Mouse (Mus musculus): ENCODE results near the gene Hap1. TPM values are rescaled to one million over a fixed set of nuclear protein-coding genes. Genes with fewer than 3 reads are reported as not detected.
A peak's percentile ranks its signal among the peaks of the same experiment; 100 is the strongest.

Gene Hap1
- polyA plus RNA-seq, 2 experiments, result 1.6 to 4.4 TPM

DNA sequence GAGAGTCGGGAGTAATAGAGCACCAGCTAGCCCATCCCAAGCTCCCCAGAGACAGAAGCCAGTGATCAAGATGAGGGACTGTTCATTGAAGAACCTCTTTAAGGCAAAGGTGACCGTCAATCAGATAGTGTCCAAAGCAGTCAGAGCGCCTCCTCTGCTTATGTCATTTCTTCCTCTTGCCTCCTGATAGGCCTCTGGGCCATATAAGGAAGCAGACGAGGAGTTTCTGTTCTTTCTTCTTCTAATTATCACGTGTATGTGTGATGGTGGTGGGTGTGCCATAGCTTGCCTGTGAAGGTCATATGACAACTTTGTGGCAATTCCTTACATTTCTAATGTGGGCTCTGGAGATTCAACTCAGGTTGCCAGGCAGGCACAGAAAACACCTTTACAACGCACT, 44.9 kb upstream of the Hap1 start:
- 66% methylated on average over 6 of the region's 6 CpGs for WGBS
- no peak for ATAC-seq (ENCODE audit: low FRiP score, low read depth)

DNA sequence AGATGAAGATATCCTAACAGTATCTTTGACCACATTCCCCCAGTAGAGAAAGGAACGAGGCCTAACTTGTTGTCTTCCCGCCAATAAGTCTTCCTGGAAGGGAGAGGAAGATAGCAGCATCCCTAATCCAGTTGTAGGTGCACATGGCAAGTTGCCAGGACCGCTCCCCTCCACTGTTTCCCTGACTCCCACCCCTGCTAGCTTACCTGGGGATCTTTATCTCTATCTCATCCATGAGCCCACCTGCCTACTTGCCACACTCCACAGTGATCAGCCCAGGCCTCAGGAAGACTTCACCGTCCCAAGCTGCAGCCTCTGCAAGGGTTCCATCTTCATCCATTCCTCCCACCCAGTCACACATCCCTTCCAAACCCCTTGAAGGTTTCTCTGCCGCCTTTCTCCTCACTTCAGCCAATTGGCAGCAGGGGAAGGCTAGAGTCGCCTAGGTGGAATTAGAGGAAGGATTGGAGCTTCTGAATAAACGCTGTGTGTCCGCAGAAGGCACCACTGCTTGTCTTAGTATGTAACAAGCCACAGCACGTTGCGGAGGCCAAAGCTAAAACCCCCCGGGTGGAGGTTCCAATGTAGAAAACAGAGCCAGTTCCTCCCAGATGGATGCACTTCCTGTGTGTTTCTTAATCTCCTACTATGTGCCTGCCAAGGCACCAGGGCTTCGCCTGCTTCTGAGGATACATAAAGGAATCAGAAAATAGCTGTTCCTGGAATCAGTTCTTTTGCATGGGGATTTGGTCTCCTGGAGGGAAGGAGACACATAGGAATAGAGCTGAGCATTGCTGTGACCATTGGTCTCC, 44.0 kb upstream of the Hap1 start:
- WGBS, result 69% methylated on average over 12 of the region's 12 CpGs
- no peak for TF ChIP-seq POLR2A (IDR thresholded peaks at IDR 0.05; ENCODE audit: borderline replicate concordance, extremely low read depth, insufficient read depth, insufficient read length)
- no peak for DNase-seq (ENCODE audit: low spot score)
- H3K9ac ChIP-seq (ENCODE audit: low read depth, low read length, severe bottlenecking), result no peak overlapping the region
- H3K27me3 ChIP-seq (ENCODE audit: control insufficient read depth, insufficient read depth, low read length), result no peaks in the 10 kb centered on the region
- H3K36me3 ChIP-seq (ENCODE audit: control insufficient read depth, insufficient read depth, low read length), result no peaks in the 10 kb centered on the region
- ATAC-seq (ENCODE audit: low FRiP score, low read depth), result no peak
- H3K4me2 ChIP-seq (replicated peaks; ENCODE audit: low read depth, low read length, severe bottlenecking), result no peak overlapping the region
- no peak overlapping the region for H3K4me3 ChIP-seq (replicated peaks; ENCODE audit: low read length)
- H3K4me1 ChIP-seq (ENCODE audit: control insufficient read depth, insufficient read depth, low read length), result peaks cover 19% of the 10 kb centered on the region
- no peaks in the 10 kb centered on the region for H3K9me3 ChIP-seq (ENCODE audit: control insufficient read depth, low read length)
- H3K27ac ChIP-seq (replicated peaks; ENCODE audit: low read depth, low read length), result no peak overlapping the region

More for the DNA sequence above, 44.9 kb upstream of the Hap1 start:
- H3K27ac ChIP-seq (replicated peaks; ENCODE audit: low read depth, low read length), result no peak overlapping the region
- no peak overlapping the region for H3K4me3 ChIP-seq (replicated peaks; ENCODE audit: low read length)
- H3K4me1 ChIP-seq (ENCODE audit: control insufficient read depth, insufficient read depth, low read length), result peaks cover 11% of the 10 kb centered on the region
- no peaks in the 10 kb centered on the region for H3K36me3 ChIP-seq (ENCODE audit: control insufficient read depth, insufficient read depth, low read length)
- no peak overlapping the region for H3K4me2 ChIP-seq (replicated peaks; ENCODE audit: low read depth, low read length, severe bottlenecking)
- no peak for TF ChIP-seq POLR2A (IDR thresholded peaks at IDR 0.05; ENCODE audit: borderline replicate concordance, extremely low read depth, insufficient read depth, insufficient read length)
- H3K9me3 ChIP-seq (ENCODE audit: control insufficient read depth, low read length), result no peaks in the 10 kb centered on the region
- no peak overlapping the region for H3K9ac ChIP-seq (ENCODE audit: low read depth, low read length, severe bottlenecking)
- no peak for DNase-seq (ENCODE audit: low spot score)
- no peaks in the 10 kb centered on the region for H3K27me3 ChIP-seq (ENCODE audit: control insufficient read depth, insufficient read depth, low read length)

DNA sequence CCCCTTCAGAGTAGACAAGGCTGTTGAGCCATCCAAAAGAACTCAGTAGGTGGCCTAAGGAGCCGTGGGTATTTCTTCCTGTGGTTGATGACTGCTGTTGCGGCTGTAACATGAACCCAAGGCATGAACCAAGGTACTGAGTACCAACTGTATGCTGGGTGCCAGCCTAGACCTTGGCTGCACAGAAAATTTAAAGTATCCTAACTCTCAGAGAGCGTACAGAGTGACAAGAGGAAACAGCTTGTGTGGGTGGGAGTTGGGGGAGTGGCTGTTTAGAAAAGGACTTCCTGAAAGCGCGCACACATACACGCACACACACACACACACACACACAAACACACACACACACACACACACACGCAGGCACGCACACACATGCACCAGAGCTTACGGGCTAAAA, 43.4 kb upstream of the Hap1 start:
- WGBS, result 65% methylated on average over 9 of the region's 9 CpGs
- Histone ChIP-seq H3K4me1 (ENCODE audit: control insufficient read depth, insufficient read depth, low read length) (peaks cover 19% of the 10 kb centered on the region), H3K9ac (ENCODE audit: low read depth, low read length, severe bottlenecking) (no peak overlapping the region), H3K4me2 (replicated peaks; ENCODE audit: low read depth, low read length, severe bottlenecking) (no peak overlapping the region), H3K9me3 (ENCODE audit: control insufficient read depth, low read length) (no peaks in the 10 kb centered on the region), H3K27ac (replicated peaks; ENCODE audit: low read depth, low read length) (no peak overlapping the region), H3K27me3 (ENCODE audit: control insufficient read depth, insufficient read depth, low read length) (no peaks in the 10 kb centered on the region), H3K36me3 (ENCODE audit: control insufficient read depth, insufficient read depth, low read length) (peaks cover 3% of the 10 kb centered on the region; the same call in 1 of the 2 replicates), H3K4me3 (replicated peaks; ENCODE audit: low read length) (no peak overlapping the region)
- no peak for DNase-seq (ENCODE audit: low spot score)
- TF ChIP-seq POLR2A (IDR thresholded peaks at IDR 0.05; ENCODE audit: borderline replicate concordance, extremely low read depth, insufficient read depth, insufficient read length), result no peak
- no peak for ATAC-seq (ENCODE audit: low FRiP score, low read depth)

GRCm38 (mm10) chr11:100398517-100398916, 42.6 kb upstream of the Hap1 start:
- H3K9me3 ChIP-seq (ENCODE audit: control insufficient read depth, low read length), result no peaks in the 10 kb centered on the region
- ATAC-seq (ENCODE audit: low FRiP score, low read depth), result no peak
- H3K27me3 ChIP-seq (ENCODE audit: control insufficient read depth, insufficient read depth, low read length), result no peaks in the 10 kb centered on the region
- TF ChIP-seq POLR2A (IDR thresholded peaks at IDR 0.05; ENCODE audit: borderline replicate concordance, extremely low read depth, insufficient read depth, insufficient read length), result no peak
- 92% methylated on average over 7 of the region's 7 CpGs for WGBS
- peaks cover 19% of the 10 kb centered on the region for H3K4me1 ChIP-seq (ENCODE audit: control insufficient read depth, insufficient read depth, low read length)
- no peak overlapping the region for H3K4me3 ChIP-seq (replicated peaks; ENCODE audit: low read length)
- H3K9ac ChIP-seq (ENCODE audit: low read depth, low read length, severe bottlenecking), result no peak overlapping the region
- no peak overlapping the region for H3K4me2 ChIP-seq (replicated peaks; ENCODE audit: low read depth, low read length, severe bottlenecking)
- H3K27ac ChIP-seq (replicated peaks; ENCODE audit: low read depth, low read length), result no peak overlapping the region
- H3K36me3 ChIP-seq (ENCODE audit: control insufficient read depth, insufficient read depth, low read length), result peaks cover 3% of the 10 kb centered on the region; the same call in 1 of the 2 replicates
- DNase-seq (ENCODE audit: low spot score), result no peak

DNA sequence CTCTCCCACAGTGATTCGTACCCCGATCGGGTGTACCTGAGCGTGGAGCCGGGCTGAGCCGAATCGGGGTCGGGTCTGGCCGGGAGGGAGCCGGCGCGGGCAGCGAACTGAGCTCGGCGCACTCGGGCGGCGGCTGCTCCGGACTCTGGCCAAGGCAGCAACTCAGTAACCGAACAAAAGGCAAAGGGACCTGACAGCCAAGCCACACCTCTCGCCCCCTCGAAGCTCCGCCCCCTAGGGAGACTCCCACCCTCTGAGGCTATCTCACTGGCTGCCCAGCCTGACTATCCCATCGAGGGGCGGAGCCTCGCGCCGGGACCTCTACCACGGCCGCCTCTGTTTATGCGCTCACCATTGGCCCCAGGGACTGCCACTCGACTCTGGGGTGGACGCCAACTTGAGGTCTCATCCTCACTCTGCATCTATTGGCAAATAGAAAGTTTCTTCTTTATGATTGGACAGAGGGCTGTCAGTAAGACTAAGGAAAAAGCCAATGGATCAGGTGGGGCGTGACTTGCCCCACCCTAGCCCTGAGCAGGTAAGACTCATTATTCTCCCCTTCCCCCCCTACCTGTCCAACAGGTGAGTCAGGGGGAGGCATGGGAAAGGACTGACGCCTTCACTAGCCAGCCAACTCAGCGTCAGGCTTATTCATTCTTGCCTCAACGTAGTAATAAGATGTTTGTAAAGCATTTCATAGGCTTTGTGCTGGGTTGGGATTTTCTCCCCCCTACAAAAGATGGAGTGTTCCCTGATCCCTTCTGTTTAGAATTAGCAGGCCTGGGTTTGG, 41.9 kb upstream of the Hap1 start, which contains the start of gene Jup:
Jup (minus strand) TSS at position 164 of the 790 bp plus-strand sequence.
- Histone ChIP-seq H3K9ac (ENCODE audit: low read depth, low read length, severe bottlenecking) (peak within 1 kb of the TSS; percentile 72), H3K27me3 (ENCODE audit: control insufficient read depth, insufficient read depth, low read length) (no peaks in the 10 kb centered on the region), H3K9me3 (ENCODE audit: control insufficient read depth, low read length) (no peaks in the 10 kb centered on the region), H3K36me3 (ENCODE audit: control insufficient read depth, insufficient read depth, low read length) (peaks cover 3% of the 10 kb centered on the region; the same call in 1 of the 2 replicates), H3K4me3 (replicated peaks; ENCODE audit: low read length) (peak within 1 kb of the TSS; percentile 70), H3K4me2 (replicated peaks; ENCODE audit: low read depth, low read length, severe bottlenecking) (peak within 1 kb of the TSS; percentile 80), H3K27ac (replicated peaks; ENCODE audit: low read depth, low read length) (peak within 1 kb of the TSS; percentile 46), H3K4me1 (ENCODE audit: control insufficient read depth, insufficient read depth, low read length) (peaks cover 19% of the 10 kb centered on the region)
- DNase-seq (ENCODE audit: low spot score) (peak; percentile 99), ATAC-seq (ENCODE audit: low FRiP score, low read depth) (peak; percentile 94)
- TF ChIP-seq POLR2A (IDR thresholded peaks at IDR 0.05; ENCODE audit: borderline replicate concordance, extremely low read depth, insufficient read depth, insufficient read length), result peak; percentile 84; the same call in 1 of the 2 replicates
- under 1% methylated on average over 32 of the region's 37 CpGs for WGBS
